Mouse (Mus musculus) kidney, adult 2 months (tissue): ENCODE data around the gene Hspa13.

Source experiments
- CTCF ChIP-seq: fragments of 200-500 bp; conservative IDR thresholded peaks from 2 replicates; pipeline ENCODE4 v1.5.1; 2011; ENCODE audit warnings: low read depth, mild to moderate bottlenecking, control low read depth, low read length, moderate library complexity, mixed read lengths; ENCODE audit not compliant: insufficient read depth, insufficient read length
- POLR2A ChIP-seq: fragments of 200-500 bp; IDR thresholded peaks from one replicate; pipeline ENCODE4 v1.6.1; 2011; ENCODE audit warnings: low read depth, low read length, control low read depth

GRCm38 (mm10) chr16:75750103-75750502 is 16.8 kb downstream of the Hspa13 start:
- TF ChIP-seq POLR2A (no peak), CTCF (no peak)
